Mouse (Mus musculus) bone marrow macrophage, adult 2 months (primary cell): ENCODE measurements around the gene Mcoln3. TPM values are rescaled to one million over a fixed set of nuclear protein-coding genes. Genes with fewer than 3 reads are reported as not detected.

ENCODE experiments used
- H3K27ac ChIP-seq: 2 replicates; pipeline ENCODE4 v1.5.1; 2012; ENCODE audit warnings: low read depth, low read length; ENCODE audit not compliant: insufficient read depth
- H3K4me1 ChIP-seq: 2 replicates; pipeline ENCODE4 v1.6.1; 2012; ENCODE audit warnings: low read length; ENCODE audit not compliant: control insufficient read depth, insufficient read depth
- H3K4me3 ChIP-seq: 2 replicates; pipeline ENCODE4 v1.5.1; 2012; ENCODE audit warnings: mild to moderate bottlenecking, low read length, moderate library complexity; ENCODE audit not compliant: insufficient read depth
- CTCF ChIP-seq: IDR thresholded peaks from 2 replicates; pipeline ENCODE4 v1.5.1; 2012; ENCODE audit warnings: low read depth, mild to moderate bottlenecking, low read length, moderate library complexity
- POLR2A ChIP-seq: IDR thresholded peaks from 2 replicates; pipeline ENCODE4 v1.6.1; 2012; ENCODE audit warnings: mild to moderate bottlenecking, low read depth, low read length, borderline replicate concordance
- polyA plus RNA-seq: library from polyadenylated mRNA; stranded (reverse); fragments of >200 nt; gene quantifications from 2 replicates; pipeline ENCODE4 v1.2.4, GENCODE M21; 2012; ENCODE audit not compliant: missing spikeins, insufficient read depth, insufficient read length

Mcoln3 gene
- polyA plus RNA-seq = 4.7 and 6.5 TPM in 2 replicates

GRCm38 (mm10) chr3:146117258-146117996, at the start of gene Mcoln3:
Gene Mcoln3 (plus strand): TSS chr3:146117450.
- peak within 1 kb of the TSS; percentile 40 for H3K27ac ChIP-seq
- H3K4me1 ChIP-seq = peaks cover 34% of the 10 kb centered on the region
- H3K4me3 ChIP-seq = 0 out of 2 replicates have a peak within 1 kb of the TSS, but pooled peaks have one; percentile 13
- TF ChIP-seq POLR2A (no peak), CTCF (no peak)

GRCm38 (mm10) chr3:146069276-146069675, 48.0 kb upstream of the Mcoln3 start:
- Histone ChIP-seq H3K4me3 (no peak overlapping the region), H3K27ac (no peak overlapping the region), H3K4me1 (0 out of 2 replicates have a peak, but pooled peaks cover 2% of the 10 kb centered on the region)
- no peak for TF ChIP-seq CTCF
- TF ChIP-seq POLR2A = no peak

GRCm38 (mm10) chr3:146072780-146073179, 44.5 kb upstream of the Mcoln3 start:
- Histone ChIP-seq H3K27ac (no peak overlapping the region), H3K4me1 (0 out of 2 replicates have a peak, but pooled peaks cover 2% of the 10 kb centered on the region), H3K4me3 (no peak overlapping the region)
- TF ChIP-seq CTCF = no peak
- TF ChIP-seq POLR2A = no peak

- TF ChIP-seq CTCF = no peak
- no peak for TF ChIP-seq POLR2A
- Histone ChIP-seq H3K27ac (no peak overlapping the region), H3K4me1 (no peaks in the 10 kb centered on the region), H3K4me3 (no peak overlapping the region)
Measured at GRCm38 (mm10) chr3:146080241-146080640, 37.0 kb upstream of the Mcoln3 start.

- TF ChIP-seq POLR2A = no peak
- TF ChIP-seq CTCF = no peak
- no peak overlapping the region for H3K27ac ChIP-seq
- H3K4me1 ChIP-seq = peaks cover 6% of the 10 kb centered on the region
- H3K4me3 ChIP-seq = no peak overlapping the region
Measured at GRCm38 (mm10) chr3:146090988-146091657, 26.1 kb upstream of the Mcoln3 start.

GRCm38 (mm10) chr3:146095066-146095465, 22.2 kb upstream of the Mcoln3 start:
- H3K4me3 ChIP-seq = no peak overlapping the region
- H3K4me1 ChIP-seq = peaks cover 12% of the 10 kb centered on the region
- no peak for TF ChIP-seq CTCF
- no peak for TF ChIP-seq POLR2A
- H3K27ac ChIP-seq = no peak overlapping the region

GRCm38 (mm10) chr3:146096986-146097385, 20.3 kb upstream of the Mcoln3 start:
- H3K27ac ChIP-seq = no peak overlapping the region
- no peak overlapping the region for H3K4me3 ChIP-seq
- peaks cover 16% of the 10 kb centered on the region for H3K4me1 ChIP-seq
- no peak for TF ChIP-seq CTCF
- TF ChIP-seq POLR2A = no peak

GRCm38 (mm10) chr3:146097861-146098260, 19.4 kb upstream of the Mcoln3 start:
- TF ChIP-seq CTCF (no peak), POLR2A (no peak)
- Histone ChIP-seq H3K4me1 (peaks cover 16% of the 10 kb centered on the region), H3K27ac (no peak overlapping the region), H3K4me3 (no peak overlapping the region)

GRCm38 (mm10) chr3:146099925-146100324, 17.3 kb upstream of the Mcoln3 start:
- TF ChIP-seq POLR2A (no peak), CTCF (no peak)
- Histone ChIP-seq H3K4me1 (peaks cover 10% of the 10 kb centered on the region), H3K27ac (no peak overlapping the region), H3K4me3 (no peak overlapping the region)

GRCm38 (mm10) chr3:146102049-146102448, 15.2 kb upstream of the Mcoln3 start:
- H3K4me3 ChIP-seq = no peak overlapping the region
- H3K27ac ChIP-seq = no peak overlapping the region
- peaks cover 10% of the 10 kb centered on the region for H3K4me1 ChIP-seq
- TF ChIP-seq CTCF (no peak), POLR2A (no peak)
